ENCODE assay signal across 9 mouse cellular contexts in genomic region chr8:123655351-123655779, GRCm38 (mm10). TPM values are rescaled to one million over a fixed set of nuclear protein-coding genes. Genes with fewer than 3 reads are reported as not detected.
A peak's percentile ranks its signal among the peaks of the same experiment; 100 is the strongest.
DNase-seq lines count a peak whose midpoint lies in the region; ATAC-seq lines count a peak whose summit lies in the region.
"Had no signal": no experiment of that assay in that cellular context is flagged by ENCODE, and none has a peak within 500 bp of the region (broad histone marks: within the 10 kb centered on the region; RNA-seq: fewer than 3 reads in every experiment).

No protein-coding gene starts in this region.

- no peak for DNase-seq in frontal cortex, postnatal 25 days (ENCODE audit: low spot score in 2 of 2)
- peak; percentile 73 for DNase-seq in MN1 (ENCODE audit: low spot score)
- DNase-seq in forebrain, embryonic 14.5 days (ENCODE audit: low spot score): no peak
- no peak for DNase-seq in layer of hippocampus, adult 18-20 months (ENCODE audit: low spot score in 2 of 2)
- no peak for DNase-seq in urinary bladder, postnatal 25 days (ENCODE audit: low spot score)

- no peak overlapping the region for H3K27ac ChIP-seq in forebrain, embryonic 14.5 days (ENCODE audit: low read depth, low read length)
- H3K27ac ChIP-seq in limb, embryonic 15.5 days: peak overlapping the region; percentile 92
- no peak overlapping the region for H3K27ac ChIP-seq in neural tube, embryonic 13.5 days (replicated peaks)

- H3K9ac ChIP-seq in forebrain, embryonic 14.5 days (ENCODE audit: low read length): peak overlapping the region; percentile 91
- H3K9ac ChIP-seq in limb, embryonic 15.5 days: no peak overlapping the region
- peak overlapping the region; percentile 94 for H3K9ac ChIP-seq in neural tube, embryonic 13.5 days

- H3K27me3 ChIP-seq in forebrain, embryonic 14.5 days (replicated peaks; ENCODE audit: control insufficient read depth, insufficient read depth, low read length): no peaks in the 10 kb centered on the region
- H3K27me3 ChIP-seq in limb, embryonic 15.5 days: no peaks in the 10 kb centered on the region
- no peaks in the 10 kb centered on the region for H3K27me3 ChIP-seq in neural tube, embryonic 13.5 days

- H3K4me2 ChIP-seq in forebrain, embryonic 14.5 days (ENCODE audit: low read length): peak overlapping the region; percentile 63
- H3K4me2 ChIP-seq in limb, embryonic 15.5 days: peak overlapping the region; percentile 62
- H3K4me2 ChIP-seq in neural tube, embryonic 13.5 days: peak overlapping the region; percentile 74

- ATAC-seq in frontal cortex, adult (ENCODE audit: low TSS enrichment): peak; percentile 22; the same call in 1 of the 2 replicates
- no peak for ATAC-seq in forebrain, embryonic 14.5 days
- no peak for ATAC-seq in limb, embryonic 15.5 days (ENCODE audit: insufficient number of reproducible peaks, low FRiP score, low TSS enrichment, low read depth)
- no peak for ATAC-seq in neural tube, embryonic 13.5 days (ENCODE audit: low read depth)

- H3K4me3 ChIP-seq in forebrain, embryonic 14.5 days (ENCODE audit: low read depth, low read length): peak overlapping the region; percentile 71
- peak overlapping the region; percentile 82 for H3K4me3 ChIP-seq in limb, embryonic 15.5 days
- peak overlapping the region; percentile 82 for H3K4me3 ChIP-seq in neural tube, embryonic 13.5 days

- 6% methylated on average over 8 of the region's 8 CpGs for WGBS in forebrain, embryonic 14.5 days
- whole genome bisulfite sequencing in limb, embryonic 15.5 days: 11% methylated on average over 8 of the region's 8 CpGs
- 5% methylated on average over 8 of the region's 8 CpGs for WGBS in neural tube, embryonic 13.5 days

- peaks cover 23% of the 10 kb centered on the region for H3K36me3 ChIP-seq in forebrain, embryonic 14.5 days (ENCODE audit: control insufficient read depth, insufficient read depth, low read length)
- H3K36me3 ChIP-seq in limb, embryonic 15.5 days: peaks cover 39% of the 10 kb centered on the region
- H3K36me3 ChIP-seq in neural tube, embryonic 13.5 days: peaks cover 40% of the 10 kb centered on the region

- peaks cover 10% of the 10 kb centered on the region for H3K4me1 ChIP-seq in forebrain, embryonic 14.5 days (ENCODE audit: control insufficient read depth, insufficient read depth, low read length)
- peaks cover 24% of the 10 kb centered on the region for H3K4me1 ChIP-seq in limb, embryonic 15.5 days
- peaks cover 24% of the 10 kb centered on the region for H3K4me1 ChIP-seq in neural tube, embryonic 13.5 days (replicated peaks)

- H3K9me3 ChIP-seq in forebrain, embryonic 14.5 days (replicated peaks; ENCODE audit: control insufficient read depth, low read length): no peaks in the 10 kb centered on the region
- no peaks in the 10 kb centered on the region for H3K9me3 ChIP-seq in limb, embryonic 15.5 days
- H3K9me3 ChIP-seq in neural tube, embryonic 13.5 days: no peaks in the 10 kb centered on the region

RNA-seq across cellular contexts. Expression of gene Rhou, which starts 1.6 kb away (rescaled TPM):
- polyA plus RNA-seq in forebrain, embryonic 14.5 days (2014; fragmentation: Nextera tagmentation; extraction: Ambion mirVana): 7.1 and 7.2 TPM in 2 replicates
- polyA plus RNA-seq in limb, embryonic 15.5 days (2015; fragmentation: Nextera tagmentation; extraction: Ambion mirVana): 10.8 and 10.9 TPM in 2 replicates
- 15.9 and 16.1 TPM in 2 replicates for polyA plus RNA-seq in neural tube, embryonic 13.5 days (2015; fragmentation: Nextera tagmentation; extraction: Ambion mirVana)
- total RNA-seq in layer of hippocampus, adult 18-20 months (2021): 10 to 100 TPM; 44.0 to 53.9 TPM
- total RNA-seq: MEL had no signal
